Mouse (Mus musculus) splenic B cell, adult 2 months (primary cell): ENCODE data around the gene Ski.

Experiments used
- DNase-seq: peaks from one replicate; pipeline ENCODE4 v3.0.0-alpha.2; 2011; ENCODE audit warnings: low read depth, low spot score
- H3K27me3 ChIP-seq: 2 replicates; pipeline ENCODE4 v1.6.1; 2012; ENCODE audit warnings: mild to moderate bottlenecking, low read length, moderate library complexity, mixed read lengths; ENCODE audit not compliant: control insufficient read depth, poor library complexity, insufficient read depth, severe bottlenecking
- H3K36me3 ChIP-seq: 2 replicates; pipeline ENCODE4 v1.6.1; 2012; ENCODE audit warnings: mild to moderate bottlenecking, low read length, moderate library complexity, mixed read lengths; ENCODE audit not compliant: control insufficient read depth, poor library complexity, insufficient read depth, severe bottlenecking

The Ski gene

DNA sequence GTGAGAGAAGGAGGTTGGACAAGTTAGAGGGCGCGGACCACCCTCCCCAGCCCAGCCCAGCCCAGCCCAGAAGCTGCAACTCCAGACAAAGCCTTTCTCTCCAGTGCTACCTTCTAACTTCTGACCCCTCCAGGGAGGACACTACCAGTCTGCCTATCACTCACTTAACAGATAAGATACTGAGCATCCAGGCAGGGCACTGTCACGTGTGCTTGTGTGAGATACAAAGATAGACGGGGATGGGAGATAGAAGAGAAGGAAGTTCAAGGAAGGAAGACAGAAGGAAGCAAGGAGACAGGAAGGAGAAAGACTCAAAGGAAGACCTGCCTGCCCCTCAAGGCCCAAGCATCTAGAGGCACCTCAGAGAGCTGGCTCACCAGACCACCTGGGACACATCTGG lies 73.9 kb downstream of the Ski start:
- no peak for DNase-seq
- Histone ChIP-seq H3K36me3 (no peaks in the 10 kb centered on the region), H3K27me3 (no peaks in the 10 kb centered on the region)

GRCm38 (mm10) chr4:155146107-155146823 lies 76.1 kb downstream of the Ski start:
- no peaks in the 10 kb centered on the region for H3K27me3 ChIP-seq
- no peaks in the 10 kb centered on the region for H3K36me3 ChIP-seq
- no peak for DNase-seq

- H3K27me3 ChIP-seq = no peaks in the 10 kb centered on the region
- DNase-seq = no peak
- no peaks in the 10 kb centered on the region for H3K36me3 ChIP-seq
Measured at GRCm38 (mm10) chr4:155144548-155145180, 77.7 kb downstream of the Ski start.

DNA sequence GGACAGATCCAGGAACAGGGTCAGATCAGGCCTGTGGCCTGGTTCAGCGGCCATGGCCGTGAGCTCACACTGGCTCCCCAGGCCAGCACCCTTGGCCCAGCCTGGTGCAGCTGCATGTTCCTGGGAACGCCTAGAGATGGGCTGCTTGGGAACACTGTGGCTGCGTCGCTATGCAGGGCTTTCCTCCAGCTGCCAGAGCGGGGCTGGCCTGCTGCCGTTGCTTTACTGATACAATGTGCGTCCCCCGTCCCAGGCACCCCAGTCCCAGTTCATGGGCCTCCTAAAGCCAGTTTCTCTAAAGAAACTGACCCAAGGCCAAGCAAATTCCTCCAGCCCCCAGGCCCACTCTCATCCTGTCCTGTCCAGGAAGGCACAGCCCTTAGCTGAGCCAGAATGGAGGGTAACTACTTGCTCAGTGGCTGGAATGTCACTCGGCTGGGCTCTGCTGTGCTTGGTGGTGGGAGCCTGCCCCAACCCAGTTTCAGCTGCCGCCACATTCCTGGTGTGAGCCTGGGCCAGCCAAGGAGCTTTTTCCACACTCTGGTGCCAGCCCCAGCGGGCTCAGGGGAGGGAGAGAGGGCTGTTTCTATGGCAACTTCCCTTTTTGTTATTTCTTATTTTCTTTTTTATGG lies 78.4 kb downstream of the Ski start:
- no peak for DNase-seq
- H3K36me3 ChIP-seq = no peaks in the 10 kb centered on the region

GRCm38 (mm10) chr4:155143411-155143810 lies 79.0 kb downstream of the Ski start:
- no peaks in the 10 kb centered on the region for H3K27me3 ChIP-seq
- DNase-seq = no peak
- no peaks in the 10 kb centered on the region for H3K36me3 ChIP-seq

More for the DNA sequence above, 78.4 kb downstream of the Ski start:
- no peaks in the 10 kb centered on the region for H3K27me3 ChIP-seq

- no peak for DNase-seq
- Histone ChIP-seq H3K36me3 (no peaks in the 10 kb centered on the region), H3K27me3 (no peaks in the 10 kb centered on the region)
Measured at GRCm38 (mm10) chr4:155142836-155143235, 79.6 kb downstream of the Ski start.

- no peak for DNase-seq
- H3K36me3 ChIP-seq = no peaks in the 10 kb centered on the region
- H3K27me3 ChIP-seq = no peaks in the 10 kb centered on the region
Measured at GRCm38 (mm10) chr4:155140795-155141265, 81.6 kb downstream of the Ski start.

- no peaks in the 10 kb centered on the region for H3K27me3 ChIP-seq
- no peaks in the 10 kb centered on the region for H3K36me3 ChIP-seq
- no peak for DNase-seq
Measured at GRCm38 (mm10) chr4:155140150-155140549, 82.2 kb downstream of the Ski start.

- Histone ChIP-seq H3K36me3 (no peaks in the 10 kb centered on the region), H3K27me3 (no peaks in the 10 kb centered on the region)
- no peak for DNase-seq
Measured at GRCm38 (mm10) chr4:155139281-155140045, 82.9 kb downstream of the Ski start.

- DNase-seq = no peak
- no peaks in the 10 kb centered on the region for H3K36me3 ChIP-seq
- no peaks in the 10 kb centered on the region for H3K27me3 ChIP-seq
Measured at GRCm38 (mm10) chr4:155138451-155138850, 83.9 kb downstream of the Ski start.

DNA sequence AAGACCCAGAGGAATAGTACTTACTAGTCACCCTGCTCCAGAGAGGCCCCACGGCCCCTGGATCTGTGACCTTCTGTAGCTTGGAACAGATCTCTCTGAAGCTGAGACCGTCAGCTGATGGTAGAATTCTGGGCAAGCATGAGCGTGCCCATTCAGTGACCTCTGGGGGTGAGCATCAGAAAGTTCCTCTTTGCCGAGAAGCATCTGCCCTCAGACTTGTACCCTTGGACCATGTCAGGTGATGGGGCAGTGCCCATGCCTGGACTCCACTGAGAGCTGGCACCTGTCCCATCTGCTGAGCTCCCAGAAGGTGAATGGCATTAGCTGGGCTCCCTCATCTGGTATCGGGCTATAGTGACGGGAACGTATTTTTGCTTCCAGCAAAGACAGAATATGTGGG lies 84.5 kb downstream of the Ski start:
- DNase-seq = no peak
- H3K27me3 ChIP-seq = no peaks in the 10 kb centered on the region
- no peaks in the 10 kb centered on the region for H3K36me3 ChIP-seq

GRCm38 (mm10) chr4:155135909-155136585 lies 86.3 kb downstream of the Ski start:
- no peaks in the 10 kb centered on the region for H3K27me3 ChIP-seq
- DNase-seq = no peak
- H3K36me3 ChIP-seq = no peaks in the 10 kb centered on the region

- Histone ChIP-seq H3K36me3 (no peaks in the 10 kb centered on the region), H3K27me3 (no peaks in the 10 kb centered on the region)
- no peak for DNase-seq
Measured at GRCm38 (mm10) chr4:155134686-155135172, 87.7 kb downstream of the Ski start.
